Mouse (Mus musculus): ENCODE results near the gene Faap24. TPM values are rescaled to one million over a fixed set of nuclear protein-coding genes. Genes with fewer than 3 reads are reported as not detected.
A peak's percentile ranks its signal among the peaks of the same experiment; 100 is the strongest.

Faap24 gene
- 10 to 100 TPM; 32.3 to 41.3 (median 34.6) TPM for polyA plus RNA-seq (2017; shearing (Covaris generic))

DNA sequence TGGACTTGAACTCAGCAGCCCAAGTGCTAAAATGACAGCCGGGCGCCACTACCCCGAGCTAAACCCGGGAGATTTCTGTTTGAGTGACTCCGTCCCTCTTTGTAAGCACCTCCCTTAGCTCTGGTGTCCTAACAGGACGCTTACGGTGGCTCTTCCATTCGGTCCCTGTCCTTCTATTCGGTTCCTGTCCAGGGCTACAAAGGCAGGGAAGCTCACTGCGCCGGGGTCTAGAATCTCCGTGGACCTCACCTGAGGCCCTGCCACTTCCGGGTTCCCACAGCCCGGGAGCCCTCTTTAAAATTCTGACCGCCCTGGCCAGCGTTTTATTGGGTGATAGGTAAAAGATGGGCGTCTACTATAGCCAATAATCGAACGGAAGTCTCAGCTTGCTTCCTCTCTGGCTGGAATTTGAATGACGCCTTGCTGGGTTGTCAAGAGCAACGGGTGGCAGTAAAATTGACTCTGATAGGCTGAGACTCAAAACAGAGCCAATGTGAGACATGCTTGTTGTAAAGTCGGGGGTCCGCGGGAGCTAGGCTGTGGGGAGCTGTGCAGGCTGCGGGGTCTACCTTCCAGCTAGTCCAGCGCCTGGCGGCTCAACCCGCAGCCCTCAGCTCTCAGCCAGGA, at the start of gene Faap24, which contains the start of gene Cep89:
Faap24 (minus strand) TSS at position 295 of the 627 bp plus-strand sequence.
Cep89 (plus strand) TSS at position 494 of the 627 bp plus-strand sequence.
- peak; percentile 98 for ATAC-seq

DNA sequence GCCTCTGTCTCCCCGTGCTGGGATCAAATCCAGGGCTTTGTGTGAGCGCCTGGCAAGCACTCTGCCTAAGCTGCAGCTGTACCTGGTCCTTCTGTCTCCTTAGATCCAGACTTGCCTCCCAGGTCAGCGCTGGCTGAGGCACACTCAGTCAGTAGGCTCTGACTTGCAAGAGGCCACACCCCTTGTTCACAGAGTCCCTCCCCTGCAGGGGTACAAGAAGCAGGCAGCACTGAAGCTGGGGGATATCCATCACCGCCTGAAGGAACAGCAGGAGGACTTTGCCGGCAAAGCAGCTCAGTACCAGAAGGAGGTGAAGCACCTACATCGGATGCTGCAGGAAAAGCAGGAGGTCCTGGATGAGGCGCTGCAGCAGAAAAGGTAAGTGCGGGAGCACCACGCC, 38.6 kb upstream of the Faap24 start:
- ATAC-seq, result no peak

DNA sequence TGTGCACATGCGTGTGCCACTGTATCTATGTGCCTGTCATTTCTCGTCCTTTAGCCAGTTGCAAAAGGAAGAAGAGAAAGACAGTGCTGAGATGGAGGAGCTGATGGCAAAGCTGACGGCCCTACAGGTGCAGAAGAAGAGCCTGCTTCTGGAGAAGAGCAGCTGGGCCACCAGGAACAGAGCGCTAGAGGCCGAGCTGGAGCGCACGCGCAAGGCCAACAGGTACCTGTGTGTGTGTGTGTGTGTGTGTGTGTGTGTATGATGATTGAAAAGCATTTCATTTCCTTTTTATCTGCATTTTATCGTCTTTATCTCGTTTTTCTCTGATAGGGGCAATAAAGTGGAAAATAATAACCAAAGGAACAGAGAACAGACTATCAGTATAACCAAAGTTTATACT, 31.5 kb upstream of the Faap24 start:
- no peak for ATAC-seq

DNA sequence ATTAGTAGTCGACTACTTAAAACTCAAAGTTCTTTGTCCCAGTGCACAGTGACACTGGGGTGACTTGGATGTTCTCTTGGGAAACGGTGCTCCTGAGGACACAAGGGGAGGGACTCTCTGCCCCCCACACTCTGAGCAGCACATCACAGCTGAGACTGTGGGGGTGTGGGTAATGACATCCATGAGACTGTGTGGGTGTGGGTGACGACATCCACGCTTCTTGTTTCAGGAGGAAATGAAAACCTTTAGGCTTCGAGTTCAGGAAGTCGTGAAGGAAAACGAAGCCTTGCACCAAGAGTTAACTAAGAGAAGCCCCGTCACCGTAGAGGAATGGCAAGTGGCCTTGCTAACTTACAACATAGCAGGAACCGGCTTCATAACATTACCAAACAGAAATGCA, 26.4 kb upstream of the Faap24 start:
- ATAC-seq, result no peak

DNA sequence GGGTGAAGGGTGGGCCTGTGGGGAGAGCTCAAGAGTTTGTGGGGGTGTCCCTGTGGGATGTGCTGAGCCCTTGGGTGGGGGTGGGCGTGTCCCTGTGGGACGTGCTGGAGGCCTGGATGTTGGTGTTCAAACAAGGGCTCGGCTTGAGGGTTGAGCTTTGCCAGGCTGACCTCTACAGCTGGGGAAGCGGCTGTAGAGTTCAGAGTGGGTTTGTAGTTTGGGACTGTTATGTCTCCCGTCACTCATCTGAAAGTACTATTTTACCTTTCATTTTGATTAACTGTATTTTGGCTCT, 20.0 kb upstream of the Faap24 start:
- ATAC-seq, result no peak

DNA sequence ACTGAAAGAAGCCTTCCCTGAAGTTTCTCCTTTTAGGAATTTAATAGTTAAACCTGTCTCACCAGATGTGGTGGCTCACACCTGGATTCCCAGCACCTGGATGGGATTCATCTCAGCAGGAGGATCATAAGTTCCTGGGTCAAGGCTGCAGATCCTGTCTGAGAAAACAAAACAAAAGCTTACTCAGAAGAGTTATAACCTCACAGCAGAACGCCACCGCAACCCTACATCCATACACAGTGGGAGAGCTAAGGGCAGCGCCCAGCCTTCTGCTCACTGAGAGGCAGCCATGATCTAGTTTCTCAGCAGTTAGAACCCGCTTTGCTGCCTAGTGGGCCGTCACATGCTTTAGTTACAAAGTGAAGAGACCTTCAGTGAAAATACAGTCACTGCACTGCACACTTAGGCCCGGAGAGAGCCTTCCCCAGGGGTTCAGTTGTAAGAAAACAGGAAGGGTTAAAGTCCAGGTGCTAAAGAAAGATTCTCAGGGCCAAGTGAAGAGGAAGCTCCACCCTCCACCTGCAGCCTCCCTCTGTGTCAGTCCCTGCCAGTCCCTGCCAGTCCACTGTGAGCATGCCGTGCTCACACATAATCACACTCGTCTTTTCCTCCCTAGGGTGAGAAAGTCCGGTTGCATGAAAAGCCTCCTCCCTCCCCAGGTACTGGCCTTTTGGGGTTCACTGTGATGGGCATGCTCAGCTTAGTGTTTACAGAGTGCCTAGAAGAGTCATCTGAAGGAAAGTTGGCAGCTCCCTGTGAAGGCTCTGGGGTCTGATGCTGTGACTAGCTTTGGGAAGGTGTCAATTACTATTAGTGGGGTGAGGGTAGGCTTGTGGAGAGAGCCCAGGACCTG, 19.4 kb upstream of the Faap24 start:
- ATAC-seq, result no peak

DNA sequence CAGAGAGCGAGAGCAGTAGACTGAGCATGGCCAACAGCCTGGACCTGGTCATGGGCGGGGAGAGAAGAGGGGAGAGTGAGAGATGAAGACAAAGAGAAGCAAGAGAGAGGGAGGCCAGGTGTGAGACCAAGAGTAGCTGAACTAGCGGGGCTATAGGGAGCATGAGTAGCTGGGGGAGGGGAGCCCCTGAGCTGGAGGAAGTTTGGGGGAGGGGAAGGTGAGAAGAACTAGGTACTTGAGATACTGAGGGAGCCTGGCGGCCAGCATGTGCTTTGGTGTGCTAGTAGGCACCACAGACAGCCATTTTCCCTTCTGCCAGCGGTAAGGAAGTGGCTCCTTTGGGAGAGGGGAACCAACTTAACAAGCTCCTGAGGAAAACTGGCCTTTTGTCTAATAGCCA, 18.6 kb upstream of the Faap24 start:
- ATAC-seq, result no peak

DNA sequence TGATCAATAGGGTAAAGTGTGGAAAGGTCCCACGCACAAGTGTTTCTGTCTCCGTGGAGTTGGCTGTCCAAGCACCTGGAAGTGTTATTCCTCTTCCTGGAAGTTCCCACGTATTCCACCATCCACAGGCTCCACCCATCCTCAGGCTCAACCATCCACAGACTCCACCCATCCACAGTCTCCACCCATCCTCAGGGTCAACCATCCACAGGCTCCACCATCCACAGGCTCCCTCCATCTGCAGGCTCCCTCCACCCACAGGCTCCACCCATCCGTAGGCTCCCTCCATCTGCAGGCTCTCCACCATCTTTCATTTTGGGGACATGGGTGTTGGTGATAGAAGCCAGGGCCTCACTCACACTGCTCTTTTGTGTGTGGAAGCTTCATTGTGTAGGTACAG, 4.5 kb upstream of the Faap24 start:
- ATAC-seq, result no peak

DNA sequence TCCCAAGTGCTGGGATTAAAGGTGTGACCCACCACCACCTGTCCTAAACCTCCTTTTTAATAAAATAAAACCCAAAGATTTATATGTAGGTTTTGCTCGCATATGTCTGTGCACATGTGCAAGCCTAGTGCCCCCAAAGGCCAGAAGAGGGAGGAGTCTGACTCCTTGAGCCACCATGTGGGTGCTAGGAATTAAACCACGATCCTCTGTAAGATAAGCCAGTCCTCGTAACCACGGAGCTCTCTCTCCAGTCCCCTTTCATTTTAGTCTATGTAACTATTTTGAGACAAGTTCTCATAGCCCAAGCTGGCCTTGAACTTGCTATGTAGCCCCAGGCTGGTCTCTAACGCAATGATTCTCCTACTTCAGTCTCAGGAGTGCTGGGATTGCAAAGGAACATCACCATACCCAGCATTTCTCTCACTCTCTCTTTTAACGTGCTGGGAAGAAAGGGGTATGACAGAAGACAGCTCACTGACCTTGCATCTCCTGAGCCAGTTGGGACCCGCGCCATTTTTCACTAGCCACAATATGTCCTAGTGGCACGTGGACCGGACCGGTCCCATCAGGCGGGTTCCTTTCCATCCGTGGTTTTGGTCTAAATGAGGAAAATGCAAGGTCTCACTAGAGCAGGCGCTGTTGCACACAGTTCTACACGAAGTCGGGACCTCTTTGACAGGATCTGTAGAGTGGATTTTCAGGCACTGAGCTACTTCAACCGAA, 741 bp downstream of the Faap24 start:
- peak; percentile 5 for ATAC-seq

DNA sequence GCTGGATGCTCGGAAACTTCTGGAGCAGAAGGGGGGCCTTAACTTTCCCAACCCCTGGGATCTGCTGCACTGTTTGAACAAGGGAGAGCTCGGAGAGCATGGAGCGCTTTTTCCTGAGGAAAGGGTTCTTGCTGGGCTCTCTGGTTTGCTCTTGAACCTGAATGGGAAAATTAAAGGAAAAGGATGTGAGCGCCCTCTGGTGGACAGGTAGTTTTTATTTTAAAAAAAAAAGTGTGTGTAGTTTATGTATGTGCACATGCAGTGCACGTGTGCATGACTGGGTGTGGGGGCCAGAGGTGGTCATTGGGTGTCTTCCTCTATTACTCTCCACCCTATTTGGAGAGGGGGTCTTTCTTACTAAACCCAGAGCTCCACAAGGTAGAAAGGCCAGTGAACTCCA, 3.7 kb downstream of the Faap24 start:
- ATAC-seq, result no peak

DNA sequence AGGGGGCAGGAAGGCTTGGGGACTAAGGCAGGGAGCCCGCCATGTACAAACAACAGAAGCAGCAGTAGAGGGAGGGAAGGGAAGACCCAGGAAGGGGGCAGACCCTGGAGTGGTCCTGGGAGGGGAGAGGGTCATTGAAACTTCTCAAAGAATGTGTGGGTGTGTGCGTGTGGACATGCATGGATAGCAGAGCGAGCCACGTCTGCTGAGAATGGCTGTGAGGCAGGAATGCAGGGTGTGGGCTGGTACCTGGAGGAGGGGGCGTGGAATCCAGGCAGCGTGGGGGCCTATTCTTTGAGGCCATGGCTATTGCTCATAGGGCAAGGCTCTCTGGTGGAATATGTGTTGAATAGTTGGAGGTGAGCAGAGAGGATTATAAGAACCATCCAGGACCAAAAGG, 7.9 kb downstream of the Faap24 start:
- ATAC-seq, result no peak

DNA sequence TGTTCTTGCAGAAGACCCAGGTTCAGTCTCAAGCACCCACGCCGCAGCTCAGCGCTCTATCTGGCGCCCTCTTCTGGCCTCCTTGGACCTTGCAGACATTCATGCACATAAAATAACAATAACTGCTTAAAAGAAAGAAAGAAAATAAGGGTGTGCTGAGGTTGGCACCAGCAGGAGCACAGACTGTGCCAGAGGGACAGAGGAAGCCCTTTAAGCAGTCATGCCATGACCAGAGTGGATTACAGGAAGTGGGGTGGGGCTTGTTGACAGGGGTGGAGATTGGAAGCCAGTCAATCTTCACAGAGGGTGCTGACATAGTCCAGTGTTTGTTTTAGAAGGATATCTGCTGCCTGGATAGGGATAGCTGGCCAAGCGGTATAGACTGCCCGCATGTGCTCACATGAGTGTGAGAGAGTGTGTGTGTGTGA, 10.1 kb downstream of the Faap24 start:
- no peak for ATAC-seq

DNA sequence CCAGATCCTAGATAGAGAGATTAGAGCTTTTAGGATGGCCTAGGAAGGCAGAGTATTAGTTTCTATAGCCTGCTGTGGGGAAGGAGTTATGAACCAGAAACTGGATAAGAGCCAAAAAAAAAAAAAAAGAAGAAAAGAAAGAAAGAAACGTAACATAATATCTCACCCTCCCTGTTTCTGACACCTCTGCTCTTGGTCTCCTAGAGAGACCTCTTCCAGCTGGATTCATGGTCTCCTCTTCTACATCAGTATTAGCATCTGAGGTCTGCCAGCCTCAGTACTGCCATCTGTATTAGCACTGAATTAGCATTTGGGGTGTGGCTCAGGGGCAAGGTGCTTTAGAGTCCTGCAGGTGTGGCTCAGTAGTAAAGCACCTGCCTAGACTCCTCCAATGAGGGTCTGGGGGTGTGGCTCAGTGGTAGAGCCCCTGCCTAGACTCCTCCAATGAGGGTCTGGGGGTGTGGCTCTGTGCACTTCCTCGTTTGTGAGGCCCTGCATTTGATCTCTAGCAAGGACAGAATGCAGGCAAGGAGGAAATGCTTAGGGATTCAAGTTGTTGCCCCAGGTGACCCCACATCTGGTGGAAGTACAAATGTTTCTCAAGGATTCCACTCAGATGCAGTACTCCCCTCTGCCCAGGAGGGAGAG, 13.8 kb downstream of the Faap24 start:
- ATAC-seq, result no peak

DNA sequence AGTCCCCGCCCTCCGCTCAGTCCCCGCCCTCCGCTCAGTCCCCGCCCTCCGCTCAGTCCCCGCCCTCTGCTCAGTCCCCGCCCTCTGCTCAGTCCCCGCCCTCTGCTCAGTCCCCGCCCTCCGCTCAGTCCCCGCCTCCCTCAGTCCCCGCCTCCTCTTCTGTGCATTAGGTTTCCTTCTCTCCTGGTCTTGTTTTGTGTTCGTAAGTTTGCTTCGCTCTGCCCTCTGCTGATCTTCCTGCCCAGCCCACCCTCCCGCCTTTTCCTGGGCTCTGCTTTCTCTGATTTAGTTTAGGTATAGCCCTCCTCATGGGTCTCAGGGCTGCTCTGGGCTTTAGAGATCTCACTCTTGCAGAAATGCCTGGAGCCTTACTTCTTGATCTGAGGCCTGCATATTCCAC, 14.8 kb downstream of the Faap24 start:
- ATAC-seq, result no peak

DNA sequence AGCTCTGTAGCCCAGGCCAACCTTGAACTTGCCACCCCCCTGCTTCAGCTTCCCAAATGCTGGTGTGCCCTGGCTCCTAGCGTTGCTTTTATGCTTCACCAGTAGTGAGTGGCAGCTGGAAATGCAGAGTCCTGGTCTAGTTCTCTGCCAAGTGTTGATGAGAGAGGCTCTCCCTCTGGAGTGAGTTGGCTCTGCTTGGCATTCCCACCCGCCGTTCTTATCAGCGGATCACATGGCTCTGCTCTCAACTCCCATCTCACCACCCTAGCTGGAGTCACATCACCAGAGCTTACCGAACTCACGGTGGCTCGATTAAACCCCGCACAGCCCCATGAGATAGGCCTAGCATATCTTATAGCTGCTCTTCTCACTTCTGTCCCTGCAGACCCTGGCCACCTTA, 16.3 kb downstream of the Faap24 start:
- no peak for ATAC-seq

DNA sequence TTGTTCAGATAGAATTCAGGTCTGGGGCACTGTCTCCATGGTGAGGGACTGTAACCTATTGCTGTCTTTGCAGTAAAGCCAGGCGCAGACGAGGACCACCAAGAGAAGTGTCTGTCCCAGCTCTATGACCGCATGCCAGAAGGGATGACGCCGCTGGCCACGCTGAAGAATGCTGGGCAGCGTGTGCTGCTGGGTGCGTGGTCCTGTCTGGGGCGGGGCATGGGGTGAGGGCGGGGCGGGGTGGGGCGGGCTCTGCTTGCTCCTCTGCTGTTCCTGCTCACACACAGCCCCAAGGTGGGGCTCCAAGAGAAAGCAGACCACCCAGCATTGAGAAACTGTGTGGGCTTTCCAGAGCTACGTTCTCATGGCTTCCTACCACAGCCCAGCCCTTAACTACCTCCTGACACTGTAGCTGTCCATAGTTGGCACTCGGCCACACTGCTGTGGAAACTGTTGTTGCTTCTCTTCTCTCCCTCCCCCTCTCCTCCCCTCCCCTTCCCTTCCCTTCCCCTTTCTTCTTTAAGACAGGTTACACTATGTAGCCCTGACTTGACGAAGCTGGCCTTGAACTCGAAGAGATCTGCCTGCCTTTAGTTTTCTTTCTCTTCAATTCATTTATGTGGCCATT, 17.0 kb downstream of the Faap24 start:
- no peak for ATAC-seq

DNA sequence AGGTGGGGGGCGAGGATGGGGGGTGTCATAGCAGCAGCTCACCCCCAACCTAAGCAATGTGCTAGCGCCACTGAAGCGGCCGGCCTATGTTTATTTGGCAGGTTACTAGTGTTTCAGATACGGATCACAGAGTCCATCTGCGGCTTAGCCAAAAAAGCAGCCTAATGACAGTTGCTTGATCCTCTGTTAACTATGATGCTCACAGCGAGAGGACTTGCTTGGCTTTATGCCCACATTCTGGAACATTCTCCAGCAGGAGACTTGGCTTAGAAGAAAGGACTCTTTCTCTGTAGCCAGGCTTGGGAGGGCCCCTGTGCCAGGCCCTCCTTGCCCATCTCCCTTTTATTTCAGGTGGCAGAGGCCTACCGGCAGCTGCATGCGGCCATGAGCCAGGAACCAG, 20.0 kb downstream of the Faap24 start:
- no peak for ATAC-seq

DNA sequence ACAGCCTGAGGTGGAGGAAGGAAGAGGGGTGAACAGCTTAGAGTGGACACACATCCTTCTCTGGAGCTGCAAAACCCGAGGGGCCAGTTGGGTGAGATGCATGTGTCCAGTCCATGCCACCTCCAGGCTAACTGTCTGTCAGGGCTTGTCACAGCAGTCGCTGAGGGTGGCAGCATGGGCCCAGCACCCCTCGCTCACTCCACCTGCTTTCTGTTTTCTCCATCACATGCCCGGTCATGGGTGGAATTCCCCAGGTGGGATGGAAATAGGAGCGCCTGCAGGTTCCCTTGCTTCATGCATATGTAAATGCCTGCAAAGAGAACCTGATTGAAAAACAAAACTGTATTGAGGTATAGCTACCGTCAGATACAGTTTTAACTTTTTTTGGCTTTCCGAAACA, 22.4 kb downstream of the Faap24 start:
- ATAC-seq, result no peak

DNA sequence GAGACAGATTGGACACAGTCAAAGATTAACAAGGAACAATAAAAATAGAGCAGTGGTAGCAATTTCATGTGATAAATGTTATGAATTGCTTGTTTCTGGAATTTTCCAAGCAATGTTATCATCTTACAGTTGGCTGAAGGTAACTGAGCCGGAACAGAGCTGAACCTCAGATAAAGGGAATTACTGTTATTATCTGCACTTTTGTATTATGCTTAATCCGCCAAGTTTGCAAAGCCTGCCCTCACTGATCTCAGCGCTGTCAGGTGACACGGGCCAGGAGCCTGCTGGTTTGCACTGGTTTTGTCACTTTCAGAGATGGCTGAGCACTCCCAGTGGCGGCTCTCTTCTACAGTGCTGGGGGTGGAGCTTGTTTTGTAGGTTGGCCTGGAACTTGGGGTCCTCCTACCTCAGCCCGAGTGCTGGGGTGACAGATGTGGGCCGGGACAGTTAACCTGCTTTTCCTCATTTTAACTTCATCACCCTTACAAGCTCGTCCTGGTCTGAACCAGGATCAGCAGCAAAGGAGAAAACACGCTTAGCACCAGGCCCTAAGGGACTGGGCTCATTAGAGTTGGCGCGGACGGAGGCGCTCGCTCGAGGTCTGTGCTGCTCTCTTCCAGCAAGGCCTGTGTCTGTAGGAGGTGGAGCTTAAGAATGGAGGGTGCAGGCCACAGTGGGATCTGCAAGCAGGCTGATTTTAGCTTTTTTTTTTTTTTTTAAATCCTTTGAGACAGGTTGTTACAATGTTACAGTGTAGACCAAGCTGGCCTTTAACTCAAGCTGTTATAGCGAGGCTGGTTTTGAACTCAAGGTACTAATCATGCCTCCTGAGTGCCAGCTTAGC, 23.3 kb downstream of the Faap24 start:
- no peak for ATAC-seq

DNA sequence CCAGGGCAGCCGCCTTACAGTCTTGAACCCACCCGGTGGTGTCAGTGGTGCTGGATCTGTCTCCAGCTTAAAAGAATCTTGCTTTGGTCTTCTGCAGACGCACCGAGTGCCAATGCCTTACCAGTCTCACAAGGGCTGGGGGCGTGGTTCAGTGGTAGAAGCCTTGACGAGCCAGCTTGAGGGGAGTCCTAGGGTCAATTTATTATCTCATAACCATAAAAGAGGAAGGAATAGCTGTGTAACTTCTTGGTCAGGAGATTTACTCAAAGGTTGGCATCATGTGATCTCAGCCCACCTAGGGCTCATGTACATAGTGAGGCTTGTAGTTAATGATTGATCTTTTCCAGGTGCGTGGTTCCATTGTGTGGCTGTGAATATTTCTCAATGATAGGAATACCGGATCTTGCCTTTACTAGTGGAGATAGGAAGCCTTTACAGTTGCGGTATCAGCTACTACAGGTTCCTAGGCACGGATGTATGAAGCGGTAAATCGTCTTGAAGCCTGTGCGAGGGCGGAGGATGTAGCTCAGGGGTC, 24.1 kb downstream of the Faap24 start:
- ATAC-seq, result no peak

DNA sequence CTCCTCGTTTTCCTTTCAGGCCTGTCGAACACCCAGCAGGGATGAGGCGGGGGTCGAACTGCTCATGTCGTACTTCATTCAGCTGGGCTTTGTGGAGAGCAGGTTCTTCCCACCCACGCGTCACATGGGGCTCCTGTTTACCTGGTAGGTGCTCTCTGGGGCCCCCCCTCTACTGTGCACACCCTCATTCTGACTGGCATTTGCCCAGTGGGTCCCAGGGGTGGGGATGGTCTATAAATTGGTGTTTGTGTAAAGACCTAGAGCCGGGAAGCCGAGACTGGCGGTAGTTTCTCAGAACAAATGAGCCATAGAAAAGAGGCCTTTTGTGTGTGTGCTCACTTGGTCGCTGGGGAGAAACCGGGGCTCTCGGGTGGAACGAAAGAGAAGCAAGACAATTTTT, 25.5 kb downstream of the Faap24 start:
- ATAC-seq, result no peak
